Mouse (Mus musculus) forebrain, embryonic 11.5 days (tissue): ENCODE measurements around the gene Hnf1a. TPM values are rescaled to one million over a fixed set of nuclear protein-coding genes. Genes with fewer than 3 reads are reported as not detected.

Experiments
- ATAC-seq: fragments of 200-750 bp; cut with Nextera tagmentation; replicated peaks from 2 replicates; pipeline ENCODE4 v1.8.0; 2017; ENCODE audit warnings: moderate TSS enrichment; ENCODE audit not compliant: low FRiP score
- DNase-seq: peaks from one replicate; pipeline ENCODE4 v3.0.0-alpha.2; 2017; ENCODE audit warnings: low spot score
- H3K27ac ChIP-seq: fragments of 300-500 bp; sonication (generic); 2 replicates; pipeline ENCODE4 v1.5.1; 2014; ENCODE audit warnings: low read depth, low read length
- H3K27me3 ChIP-seq: fragments of 300-500 bp; sonication (generic); 2 replicates; pipeline ENCODE4 v1.6.1; 2014; ENCODE audit warnings: mild to moderate bottlenecking, low read length, mixed read lengths; ENCODE audit not compliant: control insufficient read depth, insufficient read depth
- H3K36me3 ChIP-seq: fragments of 300-500 bp; sonication (generic); 2 replicates; pipeline ENCODE4 v1.6.1; 2014; ENCODE audit warnings: mild to moderate bottlenecking, low read length, moderate library complexity, mixed read lengths; ENCODE audit not compliant: control insufficient read depth, insufficient read depth
- H3K4me1 ChIP-seq: fragments of 300-500 bp; sonication (generic); replicated peaks from 2 replicates; pipeline ENCODE4 v1.6.1; 2014; ENCODE audit warnings: low read length, mixed read lengths; ENCODE audit not compliant: control insufficient read depth, insufficient read depth
- H3K4me2 ChIP-seq: fragments of 300-500 bp; sonication (generic); 2 replicates; pipeline ENCODE4 v1.6.1; 2014; ENCODE audit warnings: low read depth, mild to moderate bottlenecking, low read length, moderate library complexity, mixed read lengths; ENCODE audit not compliant: severe bottlenecking
- H3K4me3 ChIP-seq: fragments of 300-500 bp; sonication (generic); 2 replicates; pipeline ENCODE4 v1.5.1; 2014; ENCODE audit warnings: low read depth, low read length
- H3K9ac ChIP-seq: fragments of 300-500 bp; sonication (generic); 2 replicates; pipeline ENCODE4 v1.6.1; 2014; ENCODE audit warnings: low read length
- H3K9me3 ChIP-seq: fragments of 300-500 bp; sonication (generic); 2 replicates; pipeline ENCODE4 v1.6.1; 2016; ENCODE audit warnings: low read length, mixed read lengths; ENCODE audit not compliant: control insufficient read depth
- WGBS: fragments of 180-500 bp; shearing (Covaris S2); extraction: QIAGEN DNeasy Blood & Tissue Kit; methylation state at CpG from one replicate; pipeline ENCODE4 v1.1.7; 2014; 5-methylcytosine and 5-hydroxymethylcytosine counted together
- polyA plus RNA-seq: library from polyadenylated mRNA; unstranded; fragments of >200 nt; fragmentation: Nextera tagmentation; extraction: Ambion mirVana; gene quantifications from 2 replicates; pipeline ENCODE4 v1.2.1, GENCODE M21; 2014

The Hnf1a gene
- polyA plus RNA-seq = not detected in 2 replicates

- H3K27me3 ChIP-seq = peaks cover 2% of the 10 kb centered on the region; the same call in 1 of the 2 replicates
- no peak within 1 kb of the TSS for H3K27ac ChIP-seq
- no peak within 1 kb of the TSS for H3K4me3 ChIP-seq
- DNase-seq (peak; percentile 49), ATAC-seq (no peak)
- no peaks in the 10 kb centered on the region for H3K36me3 ChIP-seq
- H3K9ac ChIP-seq = no peak within 1 kb of the TSS
- H3K9me3 ChIP-seq = no peaks in the 10 kb centered on the region
- H3K4me2 ChIP-seq = no peak within 1 kb of the TSS
- peaks cover 5% of the 10 kb centered on the region; the same call in 1 of the 2 replicates for H3K4me1 ChIP-seq
- WGBS = 86% methylated on average over 17 of the region's 17 CpGs
Observed at GRCm38 (mm10) chr5:114970824-114971227, at the start of gene Hnf1a. TSS of gene Hnf1a (minus strand) at chr5:114971094.

GRCm38 (mm10) chr5:115018813-115019212 lies 47.9 kb upstream of the Hnf1a start:
- DNase-seq (no peak), ATAC-seq (no peak)
- H3K9me3 ChIP-seq = no peaks in the 10 kb centered on the region
- WGBS = 80% methylated on average over 4 of the region's 4 CpGs
- H3K4me2 ChIP-seq = no peak overlapping the region
- no peaks in the 10 kb centered on the region for H3K27me3 ChIP-seq
- no peaks in the 10 kb centered on the region for H3K4me1 ChIP-seq
- H3K27ac ChIP-seq = no peak overlapping the region
- H3K9ac ChIP-seq = no peak overlapping the region
- H3K36me3 ChIP-seq = no peaks in the 10 kb centered on the region
- H3K4me3 ChIP-seq = no peak overlapping the region

- Histone ChIP-seq H3K36me3 (no peaks in the 10 kb centered on the region), H3K27ac (no peak overlapping the region), H3K9ac (no peak overlapping the region), H3K4me2 (no peak overlapping the region), H3K4me1 (no peaks in the 10 kb centered on the region), H3K9me3 (no peaks in the 10 kb centered on the region), H3K27me3 (no peaks in the 10 kb centered on the region), H3K4me3 (no peak overlapping the region)
- DNase-seq (no peak), ATAC-seq (no peak)
- WGBS = 73% methylated on average over 2 of the region's 2 CpGs
Observed at GRCm38 (mm10) chr5:115018270-115018669, 47.4 kb upstream of the Hnf1a start.

- DNase-seq = no peak
- H3K36me3 ChIP-seq = no peaks in the 10 kb centered on the region
- 58% methylated on average over 4 of the region's 4 CpGs for WGBS
Observed at GRCm38 (mm10) chr5:115015121-115015520, 44.2 kb upstream of the Hnf1a start.

GRCm38 (mm10) chr5:115014570-115014969 lies 43.7 kb upstream of the Hnf1a start:
- no peak for DNase-seq
- Histone ChIP-seq H3K4me2 (no peak overlapping the region), H3K36me3 (no peaks in the 10 kb centered on the region), H3K4me1 (peaks cover 5% of the 10 kb centered on the region), H3K27me3 (no peaks in the 10 kb centered on the region), H3K4me3 (no peak overlapping the region), H3K9me3 (no peaks in the 10 kb centered on the region), H3K9ac (no peak overlapping the region), H3K27ac (no peak overlapping the region)
- WGBS = 69% methylated on average over 1 of the region's 1 CpGs
- no peak for ATAC-seq

More at GRCm38 (mm10) chr5:115015121-115015520, 44.2 kb upstream of the Hnf1a start:
- H3K27ac ChIP-seq = no peak overlapping the region
- H3K27me3 ChIP-seq = no peaks in the 10 kb centered on the region
- ATAC-seq = no peak
- H3K4me2 ChIP-seq = no peak overlapping the region
- no peak overlapping the region for H3K4me3 ChIP-seq
- no peak overlapping the region for H3K9ac ChIP-seq
- H3K9me3 ChIP-seq = no peaks in the 10 kb centered on the region
- H3K4me1 ChIP-seq = peaks cover 5% of the 10 kb centered on the region

- H3K4me2 ChIP-seq = no peak overlapping the region
- no peaks in the 10 kb centered on the region for H3K36me3 ChIP-seq
- DNase-seq (peak; percentile 16), ATAC-seq (no peak)
- H3K27ac ChIP-seq = no peak overlapping the region
- no peaks in the 10 kb centered on the region for H3K9me3 ChIP-seq
- no peak overlapping the region for H3K4me3 ChIP-seq
- 77% methylated on average over 3 of the region's 3 CpGs for WGBS
- no peak overlapping the region for H3K9ac ChIP-seq
- H3K4me1 ChIP-seq = peaks cover 5% of the 10 kb centered on the region
- no peaks in the 10 kb centered on the region for H3K27me3 ChIP-seq
Observed at GRCm38 (mm10) chr5:115013436-115013835, 42.5 kb upstream of the Hnf1a start.

GRCm38 (mm10) chr5:115011519-115012261 lies 40.8 kb upstream of the Hnf1a start:
- H3K9ac ChIP-seq = peak overlapping the region; percentile 98
- peak overlapping the region; percentile 100 for H3K4me3 ChIP-seq
- WGBS = under 1% methylated on average over 63 of the region's 63 CpGs
- peak; percentile 76 for DNase-seq
- H3K36me3 ChIP-seq = no peaks in the 10 kb centered on the region
- no peaks in the 10 kb centered on the region for H3K27me3 ChIP-seq
- H3K4me1 ChIP-seq = peaks cover 5% of the 10 kb centered on the region
- H3K27ac ChIP-seq = peak overlapping the region; percentile 79
- peak overlapping the region; percentile 79 for H3K4me2 ChIP-seq
- peak; percentile 43 for ATAC-seq
- H3K9me3 ChIP-seq = no peaks in the 10 kb centered on the region

GRCm38 (mm10) chr5:115011217-115011518 lies 40.3 kb upstream of the Hnf1a start:
- 0% methylated on average over 46 of the region's 57 CpGs for WGBS
- H3K27me3 ChIP-seq = no peaks in the 10 kb centered on the region
- no peaks in the 10 kb centered on the region for H3K36me3 ChIP-seq
- peak overlapping the region; percentile 79 for H3K4me2 ChIP-seq
- no peaks in the 10 kb centered on the region for H3K9me3 ChIP-seq
- no peak; the same call in 1 of the 2 replicates for ATAC-seq
- H3K9ac ChIP-seq = peak overlapping the region; percentile 98
- no peak for DNase-seq
- peak overlapping the region; percentile 79 for H3K27ac ChIP-seq
- peaks cover 5% of the 10 kb centered on the region for H3K4me1 ChIP-seq
- peak overlapping the region; percentile 100 for H3K4me3 ChIP-seq
